Mouse (Mus musculus) embryonic fibroblast, embryonic 13.5 days (primary cell): Measurements from ENCODE around the gene Zfp777.

Experiments used
- CTCF ChIP-seq: IDR thresholded peaks from 2 replicates; pipeline ENCODE4 v1.5.1; 2011; ENCODE audit warnings: mild to moderate bottlenecking, control low read depth, low read length, moderate library complexity, borderline replicate concordance; ENCODE audit not compliant: insufficient read depth
- POLR2A ChIP-seq: IDR thresholded peaks from 2 replicates; pipeline ENCODE4 v1.6.1; 2011; ENCODE audit warnings: low read depth, mild to moderate bottlenecking, control low read depth, low read length, moderate library complexity

DNA sequence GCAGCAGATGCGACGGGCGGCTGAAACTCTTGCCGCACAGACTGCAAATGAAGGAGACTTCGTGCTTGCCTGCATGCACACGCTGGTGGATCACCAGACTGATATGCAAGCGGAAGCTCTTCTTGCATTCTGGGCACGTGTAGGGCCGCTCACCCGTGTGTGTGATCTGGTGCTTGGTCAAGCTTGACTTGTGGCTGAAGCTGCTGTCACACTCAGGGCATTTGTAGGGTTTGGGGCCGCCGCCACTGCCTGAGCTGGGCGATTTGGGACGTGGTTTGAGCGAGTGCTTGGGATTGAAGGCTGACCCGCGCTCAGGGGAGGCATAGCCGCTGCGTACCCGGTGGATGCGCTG, 23.7 kb downstream of the Zfp777 start:
- no peak for TF ChIP-seq CTCF
- TF ChIP-seq POLR2A: no peak
